Mouse (Mus musculus) megakaryocyte progenitor cell, adult 5-6 weeks (primary cell): ENCODE measurements at regions not wholly inside any gene's neighbourhood (a gene's known extent, or its start where the extent isn't known, plus 50 kb on each side); places are given as distances from the start of the nearest gene placed in this dataset.

ENCODE experiments used
- ATAC-seq: replicated peaks from 2 replicates; pipeline ENCODE4 v1.8.0; 2016; ENCODE audit warnings: mild to moderate bottlenecking, moderate TSS enrichment, inconsistent platforms; ENCODE audit not compliant: poor library complexity

DNA sequence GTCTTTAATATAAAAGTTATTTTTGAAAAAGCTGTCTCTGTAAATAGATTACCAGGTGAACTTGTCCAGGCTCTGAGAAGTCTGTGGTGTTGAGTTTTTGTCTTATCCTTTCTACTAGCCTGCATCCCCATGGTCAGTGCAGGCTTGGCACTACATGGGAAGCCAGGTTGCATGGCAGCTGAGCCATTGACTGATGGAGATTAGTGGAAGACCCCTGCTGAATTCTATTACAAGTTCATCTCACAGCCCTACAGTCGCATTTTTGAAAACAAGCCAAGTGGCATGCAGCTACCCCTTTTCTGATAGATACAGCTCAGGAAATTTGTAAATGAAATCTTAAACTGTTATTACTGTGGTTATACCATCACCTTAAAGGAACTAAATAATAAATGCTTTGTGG, 101.2 kb upstream of the Fam184a start:
- no peak for ATAC-seq

DNA sequence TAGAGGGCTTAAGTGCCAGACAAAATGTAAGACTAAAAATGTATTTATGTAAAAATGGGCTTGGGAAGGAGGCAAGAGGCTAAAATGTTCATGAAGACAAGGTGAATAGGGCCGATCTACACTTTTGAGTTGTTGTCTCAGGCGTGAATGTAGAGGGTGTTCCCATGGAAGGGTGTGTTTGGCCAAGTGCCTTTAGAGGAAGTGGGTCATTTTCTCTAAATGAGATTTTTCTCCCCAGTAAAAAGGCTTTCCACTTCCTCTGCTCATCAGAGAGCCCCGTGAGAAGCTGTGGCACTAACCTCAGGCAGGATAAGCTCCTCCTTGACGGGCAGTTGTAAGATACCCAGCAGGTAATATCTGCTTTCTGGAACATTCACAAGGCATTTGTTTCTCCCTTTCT, 99.6 kb upstream of the Fam184a start:
- peak; percentile 42 for ATAC-seq

GRCm38 (mm10) chr10:53813244-53813620, 62.3 kb upstream of the Fam184a start:
- ATAC-seq, result no peak

GRCm38 (mm10) chr10:53812597-53813243, 61.8 kb upstream of the Fam184a start:
- peak; percentile 95 for ATAC-seq

- peak; percentile 31; the same call in 1 of the 2 replicates for ATAC-seq
Measured at GRCm38 (mm10) chr10:53811904-53812596, 61.1 kb upstream of the Fam184a start.

DNA sequence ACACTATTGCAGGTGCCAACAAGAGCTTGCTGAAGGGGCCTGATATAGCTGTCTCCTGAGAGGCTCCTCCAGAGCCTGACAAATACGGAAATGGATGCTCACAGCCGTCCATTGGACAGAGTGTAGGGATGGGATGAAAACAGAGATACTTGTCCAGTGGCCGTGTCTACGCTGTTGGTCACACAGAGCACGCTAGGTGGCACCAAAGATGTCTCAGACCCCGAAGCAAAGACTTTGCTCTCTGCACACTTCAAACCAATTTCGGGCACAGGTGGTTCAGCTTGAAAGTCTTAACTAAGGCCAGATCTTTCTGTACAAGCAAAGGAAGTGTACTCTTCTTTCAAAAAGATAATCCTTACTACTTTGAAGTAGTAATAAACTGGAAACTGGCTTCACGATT, 55.8 kb upstream of the Fam184a start:
- peak; percentile 80 for ATAC-seq

DNA sequence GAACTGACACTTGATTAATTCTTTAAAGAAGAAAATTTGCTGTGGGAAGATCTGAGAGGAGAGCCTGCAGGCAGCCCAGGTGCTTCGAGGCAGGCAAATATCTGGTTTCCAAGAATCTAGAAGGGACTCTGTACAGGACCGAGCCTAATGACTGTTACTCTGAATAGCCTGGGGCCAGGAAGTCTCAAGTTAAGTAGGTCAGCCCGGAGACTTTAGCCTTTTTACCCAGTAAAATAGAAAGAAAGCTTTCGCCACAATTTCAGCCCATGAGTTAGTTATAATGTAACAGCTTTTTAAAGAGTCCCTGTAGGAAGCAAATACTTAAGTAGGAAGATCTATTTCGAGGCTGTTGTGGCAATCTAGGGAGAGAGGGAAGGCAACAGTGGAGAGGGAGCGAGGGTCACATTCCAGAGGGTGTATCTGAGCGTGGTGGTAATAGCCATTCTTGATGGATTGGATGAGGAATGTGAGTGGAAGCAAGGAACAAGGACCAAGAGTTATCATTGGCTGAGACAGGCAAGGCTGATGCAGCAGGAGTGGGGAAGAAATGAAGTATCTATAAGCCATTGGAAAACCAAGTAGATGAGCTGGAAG, 50.2 kb upstream of the Fam184a start:
- no peak for ATAC-seq
